Mouse (Mus musculus): ENCODE data around the gene Cxcl5. TPM values are rescaled to one million over a fixed set of nuclear protein-coding genes. Genes with fewer than 3 reads are reported as not detected.
A peak's percentile ranks its signal among the peaks of the same experiment; 100 is the strongest.

Gene Cxcl5
- 0.29 and 0.61 TPM in 2 replicates for polyA plus RNA-seq (2015; fragmentation: Nextera tagmentation; extraction: Ambion mirVana)

DNA sequence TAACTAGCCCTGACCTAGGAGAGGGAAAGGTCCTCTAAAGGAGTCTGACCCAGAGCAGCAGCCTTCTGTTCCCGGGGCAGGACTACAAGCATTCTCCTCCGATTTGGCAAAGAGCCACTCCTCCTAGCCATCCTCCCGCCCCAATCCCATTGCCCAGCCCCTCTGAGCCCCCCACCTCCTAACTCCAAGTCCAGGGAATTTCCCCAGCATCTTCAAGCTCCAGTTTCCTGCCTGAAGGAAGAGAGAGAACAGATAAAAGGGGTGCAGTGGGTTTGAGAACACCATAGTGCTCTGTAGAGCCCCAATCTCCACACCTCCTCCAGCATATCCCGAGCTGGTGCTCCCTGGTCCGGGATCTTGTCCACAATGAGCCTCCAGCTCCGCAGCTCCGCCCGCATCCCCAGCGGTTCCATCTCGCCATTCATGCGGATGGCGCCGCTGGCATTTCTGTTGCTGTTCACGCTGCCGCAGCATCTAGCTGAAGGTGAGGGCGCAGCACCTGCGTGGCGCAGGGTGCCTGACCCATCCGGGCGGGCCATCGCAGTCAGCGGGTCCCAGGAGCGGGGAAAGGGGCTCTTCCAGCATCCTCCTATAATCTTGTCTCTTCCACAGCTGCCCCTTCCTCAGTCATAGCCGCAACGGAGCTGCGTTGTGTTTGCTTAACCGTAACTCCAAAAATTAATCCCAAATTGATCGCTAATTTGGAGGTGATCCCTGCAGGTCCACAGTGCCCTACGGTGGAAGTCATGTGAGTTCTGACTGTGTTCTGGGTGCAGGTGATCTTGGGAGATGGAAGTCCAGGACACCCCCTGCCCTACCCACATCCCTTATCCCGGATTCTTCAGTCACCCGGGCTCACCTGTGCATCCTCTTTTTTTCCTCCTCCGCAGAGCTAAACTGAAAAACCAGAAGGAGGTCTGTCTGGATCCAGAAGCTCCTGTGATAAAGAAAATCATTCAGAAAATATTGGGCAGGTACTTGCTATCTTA lies at the start of gene Cxcl5:
TSS of gene Cxcl5 (plus strand) at position 284 of the 989 bp plus-strand sequence.
- Histone ChIP-seq H3K4me2 (ENCODE audit: low read length) (peak within 1 kb of the TSS; percentile 91), H3K9me3 (ENCODE audit: control insufficient read depth, low read length) (no peaks in the 10 kb centered on the region), H3K27me3 (replicated peaks; ENCODE audit: control insufficient read depth, insufficient read depth, low read length) (no peaks in the 10 kb centered on the region), H3K27ac (ENCODE audit: low read depth, low read length) (no peak within 1 kb of the TSS), H3K4me3 (ENCODE audit: low read length) (peak within 1 kb of the TSS; percentile 57), H3K9ac (ENCODE audit: low read depth, low read length) (peak within 1 kb of the TSS; percentile 67), H3K4me1 (ENCODE audit: control insufficient read depth, insufficient read depth, low read depth, low read length) (peaks cover 7% of the 10 kb centered on the region; the same call in 1 of the 2 replicates), H3K36me3 (ENCODE audit: control insufficient read depth, insufficient read depth, low read length) (no peaks in the 10 kb centered on the region)
- ATAC-seq, result peak; percentile 82
- WGBS, result 2% methylated on average over 32 of the region's 32 CpGs

DNA sequence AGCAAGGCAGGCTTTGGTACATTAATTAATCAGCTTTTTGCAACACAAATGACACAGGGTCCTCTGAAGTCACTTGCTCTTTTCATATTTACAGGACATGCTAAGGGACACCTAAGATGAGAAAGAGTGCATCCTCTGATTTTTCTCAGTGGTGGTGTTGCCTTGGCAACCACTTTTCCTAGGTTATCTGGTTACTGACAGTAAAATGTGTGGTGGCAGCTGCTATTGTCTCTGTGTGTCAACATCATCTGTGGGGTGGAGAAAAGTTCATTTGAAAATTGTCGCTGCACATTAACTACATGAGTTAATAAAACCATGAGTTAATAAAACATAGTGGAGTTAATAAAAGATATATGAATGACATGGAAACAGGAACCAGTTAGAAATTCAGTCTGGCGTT lies 47.8 kb upstream of the Cxcl5 start:
- Histone ChIP-seq H3K4me2 (ENCODE audit: low read length) (no peak overlapping the region), H3K9ac (ENCODE audit: low read depth, low read length) (no peak overlapping the region), H3K9me3 (ENCODE audit: control insufficient read depth, low read length) (no peaks in the 10 kb centered on the region), H3K27me3 (replicated peaks; ENCODE audit: control insufficient read depth, insufficient read depth, low read length) (no peaks in the 10 kb centered on the region), H3K4me3 (ENCODE audit: low read length) (no peak overlapping the region), H3K36me3 (ENCODE audit: control insufficient read depth, insufficient read depth, low read length) (no peaks in the 10 kb centered on the region), H3K27ac (ENCODE audit: low read depth, low read length) (no peak overlapping the region), H3K4me1 (ENCODE audit: control insufficient read depth, insufficient read depth, low read depth, low read length) (no peaks in the 10 kb centered on the region)
- ATAC-seq, result no peak
- WGBS, result 69% methylated on average over 2 of the region's 2 CpGs

DNA sequence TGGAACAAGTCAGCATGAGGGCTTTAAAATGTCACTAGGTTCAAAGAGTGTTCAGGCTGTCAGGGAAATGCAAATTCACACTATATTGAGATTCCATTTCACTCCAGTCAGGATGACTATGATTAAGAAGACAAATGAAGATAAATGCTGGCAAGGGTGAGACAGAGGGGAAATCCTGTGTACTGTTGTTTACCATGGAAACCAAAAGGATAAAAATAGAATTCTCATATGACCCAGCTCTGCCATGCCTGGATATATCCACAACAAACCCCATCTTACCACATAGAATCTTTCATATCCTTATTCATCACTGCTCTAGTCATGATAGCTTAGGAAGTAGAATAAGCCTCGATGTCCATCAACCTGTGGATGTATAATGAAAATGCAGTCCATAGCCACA lies 41.2 kb upstream of the Cxcl5 start:
- no peak overlapping the region for H3K9ac ChIP-seq (ENCODE audit: low read depth, low read length)
- H3K36me3 ChIP-seq (ENCODE audit: control insufficient read depth, insufficient read depth, low read length), result no peaks in the 10 kb centered on the region
- no peak overlapping the region for H3K27ac ChIP-seq (ENCODE audit: low read depth, low read length)
- no peak overlapping the region for H3K4me3 ChIP-seq (ENCODE audit: low read length)
- no peaks in the 10 kb centered on the region for H3K4me1 ChIP-seq (ENCODE audit: control insufficient read depth, insufficient read depth, low read depth, low read length)
- no peaks in the 10 kb centered on the region for H3K27me3 ChIP-seq (replicated peaks; ENCODE audit: control insufficient read depth, insufficient read depth, low read length)
- 82% methylated on average over 1 of the region's 1 CpGs for WGBS
- peak; percentile 45 for ATAC-seq
- no peak overlapping the region for H3K4me2 ChIP-seq (ENCODE audit: low read length)
- H3K9me3 ChIP-seq (ENCODE audit: control insufficient read depth, low read length), result no peaks in the 10 kb centered on the region

DNA sequence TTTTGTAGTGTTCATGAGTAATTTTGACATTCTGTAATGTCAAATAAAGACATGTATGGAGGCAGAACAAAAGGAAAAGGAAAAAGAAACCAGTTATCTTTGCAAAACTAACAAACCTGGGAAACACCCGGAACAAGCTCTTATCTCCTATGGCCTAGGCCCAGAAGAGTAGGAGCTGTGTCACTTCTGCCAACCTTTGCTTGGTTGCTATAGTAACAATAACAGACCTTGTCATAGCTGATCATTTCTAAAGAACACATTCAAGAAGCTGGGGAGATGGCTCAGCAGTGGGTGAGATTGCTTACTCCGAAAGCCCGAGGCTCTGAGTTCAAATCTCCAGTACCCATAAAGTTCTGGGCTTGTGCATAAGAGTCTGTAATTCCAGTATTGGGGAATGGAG lies 36.5 kb upstream of the Cxcl5 start:
- no peak overlapping the region for H3K4me2 ChIP-seq (ENCODE audit: low read length)
- H3K9me3 ChIP-seq (ENCODE audit: control insufficient read depth, low read length), result no peaks in the 10 kb centered on the region
- no peak overlapping the region for H3K27ac ChIP-seq (ENCODE audit: low read depth, low read length)
- no peak for ATAC-seq
- no peaks in the 10 kb centered on the region for H3K4me1 ChIP-seq (ENCODE audit: control insufficient read depth, insufficient read depth, low read depth, low read length)
- H3K4me3 ChIP-seq (ENCODE audit: low read length), result no peak overlapping the region
- no peak overlapping the region for H3K9ac ChIP-seq (ENCODE audit: low read depth, low read length)
- 95% methylated on average over 3 of the region's 3 CpGs for WGBS
- no peaks in the 10 kb centered on the region for H3K27me3 ChIP-seq (replicated peaks; ENCODE audit: control insufficient read depth, insufficient read depth, low read length)
- no peaks in the 10 kb centered on the region for H3K36me3 ChIP-seq (ENCODE audit: control insufficient read depth, insufficient read depth, low read length)

DNA sequence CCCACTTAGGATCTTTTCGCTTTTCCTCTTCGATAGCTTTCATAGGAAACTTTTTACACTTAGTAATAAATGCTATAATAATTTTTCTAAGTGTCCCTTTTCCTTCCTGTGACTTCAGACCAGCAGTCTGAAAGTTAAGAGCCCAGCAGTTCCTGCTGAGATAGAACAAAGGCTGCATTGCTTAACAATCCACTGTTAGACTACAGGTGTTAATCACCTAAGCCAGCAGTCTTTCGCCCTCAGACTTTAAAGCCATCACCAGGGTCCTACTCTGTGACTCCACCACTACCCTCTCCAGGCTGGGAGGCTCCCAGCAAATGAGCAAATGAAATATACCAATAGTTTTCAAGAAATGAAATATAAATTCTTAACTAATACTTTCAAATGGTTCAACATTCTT lies 30.9 kb upstream of the Cxcl5 start:
- Histone ChIP-seq H3K9ac (ENCODE audit: low read depth, low read length) (no peak overlapping the region), H3K4me2 (ENCODE audit: low read length) (no peak overlapping the region), H3K9me3 (ENCODE audit: control insufficient read depth, low read length) (no peaks in the 10 kb centered on the region), H3K27me3 (replicated peaks; ENCODE audit: control insufficient read depth, insufficient read depth, low read length) (no peaks in the 10 kb centered on the region), H3K36me3 (ENCODE audit: control insufficient read depth, insufficient read depth, low read length) (no peaks in the 10 kb centered on the region), H3K4me3 (ENCODE audit: low read length) (no peak overlapping the region), H3K27ac (ENCODE audit: low read depth, low read length) (no peak overlapping the region), H3K4me1 (ENCODE audit: control insufficient read depth, insufficient read depth, low read depth, low read length) (no peaks in the 10 kb centered on the region)
- WGBS, result 87% methylated on average over 3 of the region's 3 CpGs
- ATAC-seq, result no peak

DNA sequence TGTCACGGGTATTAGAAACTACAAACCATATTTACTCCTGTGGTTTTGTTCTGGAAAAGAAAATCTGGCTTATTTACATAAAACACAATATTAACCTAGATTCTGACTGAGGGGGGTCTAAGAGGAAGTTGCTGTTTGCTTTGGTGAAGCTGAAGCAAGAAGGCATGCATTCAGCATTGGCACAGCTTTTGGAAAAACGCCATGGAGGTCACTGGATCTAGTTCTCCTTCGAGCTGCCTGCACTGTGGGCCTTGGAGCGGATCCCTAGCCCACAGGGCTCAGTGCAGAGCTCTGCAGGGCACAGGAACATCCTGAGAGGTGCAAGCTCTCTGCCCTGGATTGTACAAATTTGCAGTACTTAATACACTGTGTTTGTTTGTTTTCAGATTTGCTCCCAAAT lies 27.7 kb upstream of the Cxcl5 start:
- H3K27me3 ChIP-seq (replicated peaks; ENCODE audit: control insufficient read depth, insufficient read depth, low read length), result no peaks in the 10 kb centered on the region
- no peak overlapping the region for H3K4me2 ChIP-seq (ENCODE audit: low read length)
- no peak overlapping the region for H3K9ac ChIP-seq (ENCODE audit: low read depth, low read length)
- H3K27ac ChIP-seq (ENCODE audit: low read depth, low read length), result no peak overlapping the region
- WGBS, result 72% methylated on average over 4 of the region's 4 CpGs
- no peak for ATAC-seq
- H3K9me3 ChIP-seq (ENCODE audit: control insufficient read depth, low read length), result no peaks in the 10 kb centered on the region
- no peaks in the 10 kb centered on the region for H3K4me1 ChIP-seq (ENCODE audit: control insufficient read depth, insufficient read depth, low read depth, low read length)
- H3K36me3 ChIP-seq (ENCODE audit: control insufficient read depth, insufficient read depth, low read length), result no peaks in the 10 kb centered on the region
- no peak overlapping the region for H3K4me3 ChIP-seq (ENCODE audit: low read length)

DNA sequence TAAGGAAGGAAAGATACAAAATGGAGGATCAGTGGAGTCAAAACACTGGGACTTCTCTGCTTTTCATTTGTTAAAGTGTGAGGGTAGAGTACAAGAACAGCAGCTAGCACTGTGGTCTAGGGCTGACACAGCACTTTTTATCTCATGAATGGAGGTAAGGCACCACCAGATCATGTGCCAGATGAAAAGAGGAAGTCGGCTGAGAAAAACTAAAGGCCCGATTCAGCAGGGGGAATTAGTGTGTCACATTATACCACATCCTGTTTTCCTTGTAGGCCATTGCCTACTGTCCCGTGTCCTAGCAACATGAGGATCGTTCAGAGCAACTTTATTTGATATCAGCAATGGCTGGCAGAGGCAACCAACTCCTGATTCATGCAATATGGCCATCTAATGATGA lies 17.1 kb upstream of the Cxcl5 start:
- H3K4me2 ChIP-seq (ENCODE audit: low read length), result no peak overlapping the region
- H3K27ac ChIP-seq (ENCODE audit: low read depth, low read length), result no peak overlapping the region
- no peak overlapping the region for H3K9ac ChIP-seq (ENCODE audit: low read depth, low read length)
- no peaks in the 10 kb centered on the region for H3K9me3 ChIP-seq (ENCODE audit: control insufficient read depth, low read length)
- H3K4me1 ChIP-seq (ENCODE audit: control insufficient read depth, insufficient read depth, low read depth, low read length), result no peaks in the 10 kb centered on the region
- 60% methylated on average over 4 of the region's 4 CpGs for WGBS
- no peak for ATAC-seq
- H3K36me3 ChIP-seq (ENCODE audit: control insufficient read depth, insufficient read depth, low read length), result no peaks in the 10 kb centered on the region
- no peaks in the 10 kb centered on the region for H3K27me3 ChIP-seq (replicated peaks; ENCODE audit: control insufficient read depth, insufficient read depth, low read length)
- H3K4me3 ChIP-seq (ENCODE audit: low read length), result no peak overlapping the region

DNA sequence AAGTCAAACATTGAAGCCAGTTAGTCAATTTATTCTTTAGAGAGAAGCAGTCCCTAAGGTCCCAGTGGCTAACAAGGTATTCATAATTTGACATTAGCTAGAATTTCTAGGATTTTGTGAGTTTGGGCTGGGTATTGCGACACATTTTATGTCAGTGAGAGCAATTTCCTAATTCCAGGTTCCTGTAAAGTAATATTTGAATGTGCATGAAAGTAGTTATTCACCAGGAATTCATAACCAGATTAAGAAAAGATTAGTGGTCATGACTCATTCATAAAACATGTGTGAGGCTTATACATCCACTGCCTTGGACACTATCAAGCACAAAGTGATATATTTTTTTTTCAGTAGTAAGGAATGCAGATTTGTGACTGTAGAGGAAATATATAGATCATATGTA lies 5.2 kb upstream of the Cxcl5 start:
- no peaks in the 10 kb centered on the region for H3K36me3 ChIP-seq (ENCODE audit: control insufficient read depth, insufficient read depth, low read length)
- no peak overlapping the region for H3K4me3 ChIP-seq (ENCODE audit: low read length)
- no peak overlapping the region for H3K4me2 ChIP-seq (ENCODE audit: low read length)
- 92% methylated on average over 1 of the region's 1 CpGs for WGBS
- H3K27me3 ChIP-seq (replicated peaks; ENCODE audit: control insufficient read depth, insufficient read depth, low read length), result no peaks in the 10 kb centered on the region
- H3K9me3 ChIP-seq (ENCODE audit: control insufficient read depth, low read length), result no peaks in the 10 kb centered on the region
- H3K9ac ChIP-seq (ENCODE audit: low read depth, low read length), result no peak overlapping the region
- ATAC-seq, result no peak
- H3K27ac ChIP-seq (ENCODE audit: low read depth, low read length), result no peak overlapping the region
- peaks cover 6% of the 10 kb centered on the region; the same call in 1 of the 2 replicates for H3K4me1 ChIP-seq (ENCODE audit: control insufficient read depth, insufficient read depth, low read depth, low read length)

DNA sequence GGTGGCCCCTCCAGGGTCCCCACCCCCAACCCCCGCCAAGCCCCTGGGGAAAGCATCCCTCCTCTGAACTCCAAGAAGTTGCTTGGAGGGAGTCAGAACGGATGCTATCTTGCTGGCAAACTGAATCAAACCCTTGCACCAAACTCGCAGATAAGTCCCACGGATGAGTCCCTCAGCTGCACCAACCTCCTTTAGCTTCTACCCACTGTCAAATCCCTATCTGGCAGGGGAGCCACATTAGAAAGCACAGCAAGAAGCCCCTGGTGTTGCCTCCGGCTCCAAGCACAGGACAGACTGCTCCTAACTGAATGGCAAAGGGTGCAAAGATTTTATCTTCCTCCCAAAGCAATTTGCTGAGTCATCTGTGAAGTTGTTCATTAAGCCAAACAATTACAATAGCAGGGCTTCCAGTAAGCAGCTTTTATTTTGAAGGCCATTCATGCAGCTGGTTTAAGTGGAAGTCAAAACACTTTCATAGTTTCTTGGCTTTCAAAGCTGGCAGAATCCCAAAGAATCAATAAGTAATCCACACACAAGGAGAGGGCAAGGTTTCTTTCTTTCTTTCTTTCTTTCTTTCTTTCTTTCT lies 1.0 kb upstream of the Cxcl5 start:
- Histone ChIP-seq H3K9me3 (ENCODE audit: control insufficient read depth, low read length) (no peaks in the 10 kb centered on the region), H3K4me3 (ENCODE audit: low read length) (no peak overlapping the region), H3K4me1 (ENCODE audit: control insufficient read depth, insufficient read depth, low read depth, low read length) (peaks cover 7% of the 10 kb centered on the region; the same call in 1 of the 2 replicates), H3K27ac (ENCODE audit: low read depth, low read length) (no peak overlapping the region), H3K36me3 (ENCODE audit: control insufficient read depth, insufficient read depth, low read length) (no peaks in the 10 kb centered on the region), H3K27me3 (replicated peaks; ENCODE audit: control insufficient read depth, insufficient read depth, low read length) (no peaks in the 10 kb centered on the region), H3K4me2 (ENCODE audit: low read length) (no peak overlapping the region), H3K9ac (ENCODE audit: low read depth, low read length) (no peak overlapping the region)
- no peak for ATAC-seq
- WGBS, result 37% methylated on average over 5 of the region's 5 CpGs

Measured in hindbrain, embryonic 16.5 days (tissue).